Mouse (Mus musculus) adrenal gland, postnatal 10 days (tissue): ENCODE measurements at regions not wholly inside any gene's neighbourhood (a gene's known extent, or its start where the extent isn't known, plus 50 kb on each side); places are given as distances from the start of the nearest gene placed in this dataset.
A peak's percentile ranks its signal among the peaks of the same experiment; 100 is the strongest.

Experiments used
- DNase-seq: peaks from one replicate; pipeline ENCODE4 v3.0.0; 2021; ENCODE audit warnings: mixed read lengths

DNA sequence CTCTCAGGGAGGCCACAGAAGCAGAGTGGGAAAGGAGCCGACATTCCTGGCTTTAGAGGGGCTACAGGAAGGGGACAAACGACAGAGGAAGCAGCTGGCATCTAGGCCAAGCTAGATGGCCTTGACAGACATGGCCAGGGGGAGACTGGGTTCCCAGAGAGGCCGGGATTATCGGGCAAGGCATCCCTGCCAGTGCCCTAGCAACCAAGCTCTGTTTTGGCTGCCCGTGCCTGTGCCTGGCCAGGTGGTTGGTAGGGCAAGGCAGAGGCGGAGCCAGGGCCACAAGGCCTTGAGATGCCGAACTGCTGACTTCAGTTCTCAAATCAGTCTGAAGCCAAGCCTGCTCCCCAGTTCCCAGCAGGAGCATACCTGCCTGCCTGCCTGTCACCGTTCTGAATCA is 142.7 kb downstream of the Vegfa start:
- DNase-seq: peak; percentile 68

DNA sequence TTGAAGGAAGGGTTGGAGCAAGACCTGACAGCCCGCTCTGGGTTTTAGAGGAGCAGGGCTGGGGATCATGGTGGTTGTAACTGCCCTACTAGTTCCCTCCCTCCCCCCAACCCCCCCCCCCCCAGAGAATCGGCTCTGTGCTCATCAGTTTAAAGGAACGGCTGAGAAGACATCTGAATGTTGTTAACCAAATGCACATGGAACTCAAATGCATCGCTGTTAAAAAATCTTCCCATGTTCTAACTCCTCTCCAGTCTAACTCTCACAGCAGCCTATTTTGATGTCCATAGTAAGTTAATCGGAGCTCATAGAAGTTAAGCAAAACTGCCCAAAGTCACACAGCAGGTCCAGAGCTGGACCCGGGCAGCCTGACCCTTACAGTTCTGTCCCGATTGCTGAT is 143.1 kb downstream of the Vegfa start:
- DNase-seq: no peak

DNA sequence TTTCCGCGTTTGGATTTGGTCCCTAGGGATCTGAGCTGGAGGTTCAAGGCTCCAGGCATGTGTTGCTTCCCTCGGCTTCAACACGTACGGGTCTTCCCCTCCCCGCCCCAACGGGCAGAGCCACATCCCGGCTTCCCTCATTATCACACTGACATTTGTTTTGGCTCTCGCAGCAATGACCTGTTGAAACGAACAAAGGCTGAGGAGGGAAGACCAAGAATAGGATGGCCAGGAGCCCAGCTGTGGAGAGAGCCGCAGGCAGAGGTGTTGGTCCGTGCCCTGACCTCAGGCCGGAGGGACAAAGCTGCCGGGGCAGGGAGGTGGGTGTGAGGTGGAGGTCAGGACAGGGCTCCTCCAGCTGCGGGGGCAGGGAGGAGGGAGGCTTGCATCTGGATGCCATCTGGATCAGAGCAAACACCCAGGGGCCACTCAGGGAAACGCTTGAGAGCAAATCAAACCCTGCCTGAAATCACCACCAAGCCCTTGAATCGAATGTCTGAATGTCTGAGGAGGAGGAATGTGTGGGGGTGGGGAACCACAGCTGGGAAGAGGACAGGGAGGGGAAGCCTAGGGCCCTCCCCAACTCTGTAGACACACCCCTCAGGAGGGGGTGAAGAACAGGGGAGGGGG is 145.6 kb downstream of the Vegfa start:
- DNase-seq: peak; percentile 46

DNA sequence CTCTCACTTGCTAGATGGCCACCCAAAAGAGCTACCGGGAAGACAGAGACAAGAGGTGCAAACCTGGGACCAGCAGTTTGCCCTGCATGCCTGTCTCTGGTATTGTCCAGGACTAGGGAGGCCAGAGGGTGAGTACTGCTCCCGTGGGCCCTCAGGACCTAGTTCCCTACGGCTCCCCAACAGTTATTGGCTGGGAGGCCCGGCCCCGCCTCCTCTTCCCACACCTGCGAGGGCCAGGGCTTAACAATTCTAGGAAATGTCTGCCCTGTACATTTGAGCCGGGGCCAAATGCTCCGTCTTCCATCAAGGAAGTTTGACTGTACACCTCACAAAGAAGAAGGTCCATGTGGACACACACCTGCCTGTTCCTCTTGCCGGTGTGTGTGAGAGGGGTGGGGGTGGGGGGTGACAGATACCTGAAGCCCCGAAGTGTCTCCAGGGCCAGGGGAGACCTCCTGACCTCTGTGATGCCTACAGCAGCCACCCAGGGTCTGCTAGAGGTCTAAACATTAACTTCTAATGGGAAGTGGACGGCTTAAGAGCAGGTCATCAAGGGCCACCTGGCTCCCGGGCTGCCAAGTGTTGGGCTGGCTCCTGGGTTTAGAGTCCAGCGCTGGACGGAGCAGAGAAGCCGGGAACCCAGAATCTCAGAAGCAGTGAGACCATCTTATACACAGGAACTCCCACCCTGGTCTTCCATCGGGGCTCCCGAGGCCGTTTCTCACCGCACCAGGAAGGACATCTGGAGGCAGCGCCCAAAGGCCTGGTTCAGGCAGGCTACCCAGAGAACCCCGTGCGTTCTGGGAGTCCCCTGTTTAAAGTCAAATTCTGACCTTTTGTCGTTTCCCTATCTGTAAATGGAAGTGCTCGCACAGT is 146.5 kb downstream of the Vegfa start:
- DNase-seq: no peak

DNA sequence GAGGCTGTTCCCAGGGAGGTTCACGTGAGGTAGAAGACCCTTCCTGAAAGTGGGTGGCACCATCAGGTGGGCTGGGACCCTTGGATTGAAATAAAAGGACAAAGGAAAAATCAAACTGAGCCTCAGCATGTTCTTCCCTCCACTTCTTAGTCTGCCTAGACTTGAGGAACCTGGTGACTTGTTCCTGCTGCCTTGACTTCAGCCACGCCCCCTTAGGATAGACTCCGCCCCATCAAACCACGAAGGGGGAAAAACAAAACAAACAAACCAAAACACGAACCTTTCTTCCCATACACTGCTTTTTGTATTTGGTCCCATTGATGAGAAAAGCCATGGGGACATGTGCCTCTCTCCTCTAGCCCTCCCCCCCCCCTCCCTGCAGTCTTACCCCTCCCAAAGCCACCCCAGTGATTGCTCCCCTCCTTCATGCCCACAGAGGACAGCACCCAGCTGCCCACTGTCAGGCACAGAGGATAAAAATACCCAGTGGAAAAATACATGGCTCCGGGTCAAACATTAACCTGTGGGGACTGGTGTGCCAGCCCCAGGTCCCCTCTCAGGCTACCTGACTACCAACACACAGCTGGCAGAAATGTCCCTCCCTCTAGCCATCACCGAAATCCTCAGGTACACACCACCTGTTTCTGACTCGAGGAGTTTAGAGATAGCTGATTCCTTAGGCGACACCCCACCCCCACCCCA is 148.0 kb downstream of the Vegfa start:
- no peak for DNase-seq

DNA sequence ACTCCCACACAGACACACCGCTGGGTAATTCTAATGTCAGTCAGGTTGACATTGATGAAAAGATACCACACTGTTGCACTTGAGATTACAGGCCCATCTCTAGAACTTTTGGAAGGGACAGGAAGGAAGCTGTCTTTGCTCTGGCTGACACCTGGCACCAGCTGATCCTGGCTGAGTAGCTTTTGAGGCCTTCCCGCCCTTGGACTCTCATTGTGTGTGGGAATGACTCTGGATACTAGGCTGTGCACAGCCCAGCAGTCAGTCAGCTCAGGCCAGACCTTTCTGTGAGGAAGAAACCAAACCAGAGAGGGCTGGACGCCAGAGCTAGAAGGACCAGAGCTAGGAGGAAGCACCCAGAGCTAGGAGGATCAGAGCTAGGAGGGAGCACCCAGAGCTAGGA is 149.0 kb upstream of the 1600014C23Rik start:
- no peak for DNase-seq

DNA sequence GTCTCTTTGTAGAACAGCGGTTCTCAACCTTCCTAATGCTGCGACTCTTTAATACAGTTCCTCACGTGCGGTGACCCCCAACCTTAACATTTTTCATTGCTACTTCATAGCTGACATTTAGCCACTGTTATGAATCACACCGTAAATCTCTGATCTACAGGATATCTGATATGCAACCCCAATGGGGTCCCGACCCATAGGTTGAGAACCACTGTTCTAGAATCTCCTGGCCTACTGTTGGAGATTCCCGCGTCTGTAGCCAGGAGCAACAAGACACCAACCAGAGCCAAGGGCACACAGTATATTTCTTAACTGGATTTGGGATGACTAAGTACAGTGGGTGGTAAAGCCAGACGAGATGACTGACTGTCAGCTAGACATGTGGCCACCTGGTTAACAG is 147.6 kb upstream of the 1600014C23Rik start:
- no peak for DNase-seq

DNA sequence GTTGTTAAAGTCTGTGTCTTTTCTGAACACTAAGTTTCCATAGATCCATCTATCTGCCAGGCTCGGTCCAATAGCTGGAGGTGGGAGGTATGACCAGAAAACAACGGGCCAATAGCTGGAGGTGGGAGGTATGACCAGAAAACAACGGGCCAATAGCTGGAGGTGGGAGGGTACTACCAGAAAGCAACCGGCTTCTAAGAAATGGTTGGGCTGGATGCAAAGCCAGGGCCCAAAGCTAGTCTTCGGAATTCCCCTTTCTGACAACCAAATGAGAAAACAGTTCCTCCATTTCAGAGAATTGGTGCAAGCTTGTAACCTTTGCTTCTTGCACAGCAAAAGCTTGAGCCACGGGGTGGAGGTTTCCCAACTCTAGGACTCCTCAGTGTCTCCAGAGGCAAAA is 147.1 kb upstream of the 1600014C23Rik start:
- DNase-seq: no peak

DNA sequence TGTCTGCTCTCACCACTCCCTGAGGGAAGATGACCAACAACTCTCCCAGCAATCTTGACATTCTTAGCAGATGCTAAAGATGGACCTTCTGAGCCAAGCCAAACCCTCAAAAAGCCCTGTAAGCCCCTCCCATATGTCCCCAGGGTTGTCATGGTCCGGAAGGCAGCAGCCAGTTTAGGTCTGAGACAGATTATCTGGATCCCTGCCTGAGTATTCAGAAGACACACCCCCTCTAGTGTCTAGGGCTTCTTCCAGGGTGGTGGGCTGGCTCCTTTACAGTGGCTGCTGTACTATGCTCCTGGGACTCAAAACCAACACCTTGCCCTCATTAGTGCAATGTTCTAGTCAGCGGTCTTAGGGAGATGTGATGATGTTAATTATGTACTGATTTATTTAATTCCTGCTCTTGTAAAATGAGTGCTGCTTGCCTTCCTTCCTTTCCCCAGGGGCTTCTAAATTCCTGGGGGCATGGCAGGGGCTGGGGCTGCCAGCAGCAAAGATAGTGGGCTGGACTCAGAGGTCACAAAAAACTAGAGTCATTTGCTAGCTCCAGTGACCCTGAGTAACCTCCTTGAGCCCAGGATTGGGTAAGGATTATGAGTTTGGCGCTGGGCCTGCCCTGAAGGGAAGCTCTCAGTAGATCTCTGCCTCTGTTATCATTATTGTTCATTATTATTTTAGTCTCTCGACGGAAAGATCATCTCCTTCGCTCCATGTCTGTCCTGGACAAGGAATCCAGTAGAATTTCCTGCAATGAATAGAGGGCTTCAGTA is 146.0 kb upstream of the 1600014C23Rik start:
- DNase-seq: peak; percentile 67

DNA sequence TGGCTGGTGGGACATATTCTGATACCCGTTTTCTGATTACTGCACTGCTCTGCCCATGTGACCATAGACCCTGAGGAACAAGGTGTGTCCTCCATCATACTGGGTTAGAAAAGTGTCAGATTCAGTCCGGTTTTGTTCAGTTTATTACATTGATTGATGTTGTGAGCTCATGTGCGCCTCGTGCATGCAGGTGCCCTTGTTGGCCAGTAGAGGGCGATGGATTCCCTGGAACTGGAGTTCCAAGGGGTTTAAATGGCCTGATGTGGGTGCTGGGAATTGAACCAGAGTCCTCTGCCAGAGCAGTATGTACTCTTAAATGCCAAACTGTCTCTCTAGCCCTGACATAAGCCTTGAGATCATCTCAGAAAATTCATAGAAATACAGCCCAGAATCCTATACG is 144.8 kb upstream of the 1600014C23Rik start:
- no peak for DNase-seq

DNA sequence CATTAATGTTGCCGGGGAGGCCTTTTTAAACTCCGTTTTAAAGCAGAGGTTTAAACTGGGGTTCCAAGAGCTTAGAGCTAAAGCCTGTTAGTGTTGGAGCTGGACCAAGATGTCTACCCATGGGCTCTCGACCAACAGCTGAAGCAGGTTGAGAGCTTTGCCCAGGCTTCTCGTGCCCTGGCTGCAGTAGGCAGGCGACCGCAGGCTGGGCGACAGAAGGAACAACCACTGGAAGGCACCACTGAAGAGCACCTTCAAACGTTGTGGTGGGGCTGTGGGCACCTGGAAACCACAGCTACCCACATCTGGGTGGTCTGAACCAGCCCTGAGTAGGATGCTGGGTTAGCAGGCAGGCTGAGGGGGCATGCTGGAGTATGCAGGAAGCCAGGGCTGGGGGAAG is 141.7 kb upstream of the 1600014C23Rik start:
- no peak for DNase-seq

DNA sequence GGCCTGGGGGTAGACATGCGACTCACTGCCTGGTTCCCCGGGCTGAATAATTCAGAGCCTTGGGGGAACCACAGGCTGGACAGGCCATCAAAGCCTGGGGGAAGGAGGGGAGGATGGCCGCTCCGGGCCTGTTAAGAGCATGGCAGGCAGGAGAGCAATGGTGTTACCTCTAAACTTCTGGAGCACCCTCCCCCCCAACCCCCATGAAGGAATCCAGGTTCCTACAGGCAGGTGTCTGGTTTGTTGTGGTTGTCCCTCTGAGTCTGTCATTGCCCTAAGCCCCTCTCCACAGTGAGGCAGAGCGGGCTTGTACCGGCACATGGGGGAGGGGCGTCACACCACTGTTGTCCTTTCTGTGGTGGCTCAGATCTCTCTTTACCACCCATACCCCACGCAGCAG is 140.4 kb upstream of the 1600014C23Rik start:
- DNase-seq: no peak

DNA sequence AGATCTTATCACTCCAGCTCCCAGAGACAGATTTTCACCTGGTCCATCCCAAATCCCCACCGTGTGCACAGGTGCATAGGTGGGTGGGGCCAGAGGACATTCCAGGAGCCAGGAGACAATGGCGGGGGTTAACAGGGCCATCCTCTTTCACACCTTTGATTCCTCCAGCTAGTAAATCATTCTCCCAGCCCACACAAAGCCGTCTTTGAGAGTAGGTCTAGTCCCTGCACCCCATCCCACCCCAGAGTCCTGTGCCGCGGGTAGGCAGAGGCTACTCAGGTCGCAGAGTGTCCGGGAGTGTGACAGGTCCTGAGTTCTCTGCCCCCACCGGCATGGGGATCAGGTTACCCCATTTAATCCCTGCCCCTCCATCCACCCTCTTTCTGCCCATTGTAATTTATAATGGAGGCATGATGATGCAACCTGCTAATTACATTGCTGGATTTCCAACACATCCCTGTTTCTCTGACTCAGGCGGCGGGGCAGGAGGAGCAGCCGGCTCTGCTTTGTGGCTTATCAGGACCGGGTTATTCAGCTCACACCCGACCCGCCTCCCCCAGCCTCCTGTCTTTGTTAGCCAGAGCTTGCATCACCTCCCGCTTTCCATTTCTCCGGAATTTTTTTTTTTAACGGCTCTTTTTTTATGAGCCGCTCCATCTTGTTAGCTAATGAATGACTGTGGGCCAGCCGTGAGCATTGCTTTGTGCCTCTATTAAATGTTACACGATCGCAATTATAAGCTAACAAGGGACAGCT is 139.7 kb upstream of the 1600014C23Rik start:
- no peak for DNase-seq

DNA sequence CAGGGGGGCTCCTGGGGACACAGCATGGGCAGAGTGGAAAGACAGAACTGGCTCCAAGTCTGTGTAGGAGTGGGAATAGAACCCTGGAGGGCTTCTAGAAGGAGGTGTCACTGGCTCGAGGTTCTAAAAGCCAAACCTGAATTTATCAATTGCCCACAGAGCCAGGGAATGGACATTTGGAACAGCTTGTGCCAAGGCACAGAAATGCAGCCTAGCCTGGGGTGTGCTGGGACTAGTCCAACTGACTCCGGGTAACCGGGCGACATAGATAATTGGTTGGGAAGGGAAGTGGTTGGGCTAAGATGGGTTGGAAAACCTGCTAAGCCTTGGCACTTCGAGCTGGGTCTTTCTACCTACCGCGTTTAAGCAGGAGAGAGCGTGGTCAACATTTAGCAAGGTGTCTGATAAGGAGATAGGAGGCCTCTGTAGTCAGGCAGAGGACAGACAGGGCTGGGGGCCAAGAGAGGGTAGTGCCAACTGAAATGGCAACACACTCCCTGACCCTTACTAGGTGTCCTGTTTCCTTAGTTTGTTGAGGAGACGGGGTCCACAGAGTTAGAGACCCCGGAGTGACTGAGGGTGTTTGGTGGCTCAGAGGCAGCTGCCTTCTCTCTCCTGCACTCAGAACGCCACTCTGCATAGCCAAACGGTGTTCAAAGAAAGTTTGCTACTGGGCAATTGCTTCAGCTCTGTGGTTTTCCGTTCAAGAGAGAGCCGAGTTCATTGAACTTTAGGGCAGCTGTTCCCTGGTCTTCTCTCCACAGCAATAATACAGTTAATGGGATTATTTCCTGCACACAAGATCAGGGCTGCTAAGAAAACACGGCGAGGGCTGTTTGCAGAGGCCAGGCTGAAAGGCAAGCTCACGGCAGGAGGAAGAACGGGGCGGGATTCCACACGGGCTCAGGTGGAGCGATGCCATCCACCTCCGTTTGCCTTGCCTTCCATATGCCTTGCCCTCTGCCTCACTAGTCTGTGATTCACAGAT is 138.3 kb upstream of the 1600014C23Rik start:
- no peak for DNase-seq

DNA sequence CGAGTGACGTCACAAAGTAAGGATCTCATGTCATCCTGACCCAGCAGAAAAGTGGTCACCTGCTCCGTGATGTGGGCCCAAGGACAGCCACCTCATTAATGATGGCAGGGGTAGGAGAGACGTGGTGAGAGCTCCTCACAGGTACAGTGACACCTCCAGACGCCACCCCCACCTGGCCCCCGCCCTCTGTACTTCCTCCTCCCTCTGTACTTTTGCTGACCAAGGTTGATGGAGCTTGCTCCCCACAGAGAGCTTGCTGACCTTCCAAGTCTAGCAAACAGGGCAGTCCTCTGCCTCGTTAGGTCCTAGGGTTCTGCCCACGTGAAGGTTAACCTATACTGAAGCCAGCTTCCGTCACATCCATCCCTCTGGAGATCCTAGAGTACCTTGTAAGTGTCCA is 137.4 kb upstream of the 1600014C23Rik start:
- DNase-seq: no peak

DNA sequence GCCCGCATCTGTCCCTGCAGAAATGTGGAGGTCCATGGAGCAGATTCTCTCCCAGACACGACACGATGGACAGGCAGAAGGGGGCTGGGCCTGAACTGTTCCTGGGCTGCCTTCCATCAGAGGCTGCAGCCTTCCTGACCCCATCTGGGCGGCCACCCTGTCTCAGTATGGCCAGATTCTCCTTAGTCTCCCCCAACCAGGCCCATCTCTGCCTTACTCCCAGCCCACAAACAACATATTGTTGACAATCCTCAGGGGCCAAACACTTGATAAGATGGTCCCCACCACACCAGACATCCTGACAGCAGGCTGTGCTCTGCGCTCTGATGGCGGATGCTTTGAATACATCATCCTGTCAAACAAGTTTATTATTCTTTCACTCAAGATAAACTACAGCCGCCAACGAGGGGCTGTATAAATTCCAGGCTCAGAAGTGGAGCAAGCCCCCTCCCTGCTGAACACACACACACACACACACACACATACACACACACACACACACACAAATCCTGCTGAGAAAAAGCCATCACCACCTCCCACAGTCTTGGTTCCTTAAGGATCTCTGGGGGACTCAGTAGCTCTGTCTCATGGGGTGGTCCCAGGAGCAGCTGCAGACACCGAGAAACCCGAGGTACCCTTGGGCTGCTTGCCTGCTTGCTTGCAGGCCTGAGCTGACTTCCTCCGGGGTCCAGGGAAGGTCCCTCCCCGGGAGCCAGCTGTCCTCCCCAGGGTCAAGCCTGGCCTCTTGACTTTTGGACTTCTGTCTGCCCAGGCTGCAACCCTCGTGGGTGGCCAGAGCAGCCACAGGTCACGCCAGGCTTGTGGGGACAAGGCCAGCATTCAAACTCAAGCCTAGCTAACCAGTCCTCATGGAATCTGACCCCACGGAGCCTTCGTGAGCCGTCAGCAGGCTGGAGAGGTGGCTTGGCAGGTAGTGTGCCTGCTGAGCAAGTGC is 135.6 kb upstream of the 1600014C23Rik start:
- no peak for DNase-seq

DNA sequence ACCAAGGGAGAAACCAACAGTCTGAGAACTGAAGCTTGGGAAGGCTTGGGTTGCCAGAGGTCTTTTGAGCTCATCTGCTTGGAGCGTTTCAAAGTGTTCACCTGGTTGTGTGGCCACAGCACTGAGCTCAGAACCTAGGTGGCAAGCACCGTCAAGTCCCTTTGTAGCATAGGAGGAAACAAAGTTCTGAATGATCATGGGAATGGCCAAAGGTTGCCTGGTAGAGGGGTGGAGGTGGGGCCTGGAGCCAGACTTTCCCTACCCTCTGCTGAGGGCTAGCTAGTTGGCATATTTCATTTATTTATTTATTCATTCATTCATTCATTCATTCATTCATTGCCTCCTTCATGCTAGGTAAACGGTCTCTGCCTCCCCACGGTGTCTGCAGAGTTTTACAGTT is 134.9 kb upstream of the 1600014C23Rik start:
- no peak for DNase-seq

DNA sequence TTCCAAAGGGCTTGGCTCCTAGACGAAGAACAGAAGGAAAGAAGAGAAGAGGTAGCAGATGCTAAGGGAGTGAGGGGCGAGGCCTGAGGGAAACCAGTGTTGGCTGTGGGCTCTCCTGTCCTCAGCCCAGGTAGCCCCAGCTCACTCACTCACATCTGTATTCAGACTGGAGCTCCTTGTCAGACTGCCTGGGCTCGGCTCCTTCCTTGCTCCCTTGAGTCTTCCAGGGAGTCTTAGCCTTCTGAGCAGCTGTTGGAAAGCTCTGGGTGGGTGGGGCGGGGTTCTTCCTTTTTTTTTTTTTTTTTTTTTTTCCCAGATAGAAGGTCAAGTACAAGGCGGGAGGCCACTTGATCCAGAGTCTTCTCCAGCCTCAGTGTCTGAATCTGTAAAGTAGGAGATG is 134.1 kb upstream of the 1600014C23Rik start:
- no peak for DNase-seq
